Mouse (Mus musculus): Measurements from ENCODE around the gene Zc3h6. TPM values are rescaled to one million over a fixed set of nuclear protein-coding genes. Genes with fewer than 3 reads are reported as not detected.

Gene Zc3h6
- polyA plus RNA-seq, 1 experiment: 1.4 TPM

DNA sequence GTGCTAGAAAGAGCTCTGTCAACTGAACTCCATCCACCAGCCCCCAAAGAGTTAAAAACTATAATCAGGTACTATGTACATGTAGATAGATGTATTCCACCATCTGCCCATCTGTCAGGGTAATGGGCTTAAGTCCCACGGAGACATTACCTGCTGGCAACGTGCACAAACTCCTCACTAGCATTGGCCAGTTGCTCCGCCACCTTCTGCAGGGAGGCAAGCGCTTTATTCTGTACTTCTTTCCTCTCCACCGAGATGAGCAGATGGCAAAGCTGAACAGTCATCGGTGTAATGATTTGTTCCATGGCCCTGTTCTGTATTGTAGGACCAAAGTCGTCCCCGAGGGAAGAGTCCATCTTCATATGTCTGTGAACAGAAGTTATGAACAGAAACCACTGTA lies 80.6 kb downstream of the Zc3h6 start, which contains the start of gene Vinac1:
TSS of gene Vinac1 (minus strand) at position 362 of the 400 bp plus-strand sequence.
- TF ChIP-seq CTCF (IDR thresholded peaks at IDR 0.05; ENCODE audit: extremely low read depth, insufficient read depth, insufficient read length, insufficient replicate concordance): no peak
- no peak for TF ChIP-seq POLR2A (IDR thresholded peaks at IDR 0.05; ENCODE audit: low read depth, low read length)
- no peaks in the 10 kb centered on the region for H3K36me3 ChIP-seq (ENCODE audit: control insufficient read depth, insufficient read depth, low read length)
- H3K27ac ChIP-seq (ENCODE audit: insufficient read depth, low read length): no peak within 1 kb of the TSS
- H3K27me3 ChIP-seq (ENCODE audit: control insufficient read depth, insufficient read depth, low read length): no peaks in the 10 kb centered on the region
- H3K4me1 ChIP-seq (ENCODE audit: control insufficient read depth, insufficient read depth, insufficient read length): no peaks in the 10 kb centered on the region
- no peak for DNase-seq (ENCODE audit: low read depth in 1 of 2, low spot score in 2 of 2)
- WGBS: 86% methylated on average over 8 of the region's 8 CpGs
- H3K4me3 ChIP-seq (ENCODE audit: extremely low read depth, insufficient read depth, insufficient read length): no peak within 1 kb of the TSS

DNA sequence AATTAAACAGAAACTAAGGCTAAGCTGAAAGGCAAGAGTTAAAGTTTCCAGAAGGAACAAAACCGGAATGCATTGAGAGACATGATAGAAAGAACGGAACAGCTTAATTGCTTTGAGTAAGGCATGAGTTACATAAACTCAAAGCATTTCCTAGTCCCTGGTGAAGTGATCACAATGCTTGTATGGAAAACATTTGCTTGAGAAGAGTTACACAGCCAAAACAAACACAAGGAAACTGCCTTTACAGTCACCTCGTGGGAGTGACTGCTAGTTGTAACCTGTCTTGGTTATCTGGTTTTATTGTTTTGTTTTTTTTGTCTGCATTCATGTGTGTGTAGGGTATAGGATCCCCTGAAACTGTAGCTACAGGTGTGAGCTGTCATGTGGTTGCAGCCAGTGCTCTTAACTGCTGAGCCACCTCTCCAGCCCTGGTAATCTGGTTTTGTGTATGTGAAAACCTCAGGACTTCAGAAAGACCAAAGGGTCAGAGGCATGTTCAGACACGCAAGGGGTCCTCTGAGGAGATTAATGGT lies 85.3 kb downstream of the Zc3h6 start:
- TF ChIP-seq POLR2A (IDR thresholded peaks at IDR 0.05; ENCODE audit: low read depth, low read length): no peak
- no peak for TF ChIP-seq CTCF (IDR thresholded peaks at IDR 0.05; ENCODE audit: extremely low read depth, insufficient read depth, insufficient read length, insufficient replicate concordance)
- 72% methylated on average over 4 of the region's 4 CpGs for WGBS
- Histone ChIP-seq H3K27me3 (ENCODE audit: control insufficient read depth, insufficient read depth, low read length) (no peaks in the 10 kb centered on the region), H3K4me3 (ENCODE audit: extremely low read depth, insufficient read depth, insufficient read length) (no peak overlapping the region), H3K27ac (ENCODE audit: insufficient read depth, low read length) (no peak overlapping the region), H3K4me1 (ENCODE audit: control insufficient read depth, insufficient read depth, insufficient read length) (no peaks in the 10 kb centered on the region), H3K36me3 (ENCODE audit: control insufficient read depth, insufficient read depth, low read length) (no peaks in the 10 kb centered on the region)
- DNase-seq (ENCODE audit: low read depth in 1 of 2, low spot score in 2 of 2): no peak

GRCm38 (mm10) chr2:129055741-129056140 lies 88.5 kb downstream of the Zc3h6 start:
- WGBS: 88% methylated on average over 6 of the region's 6 CpGs
- no peaks in the 10 kb centered on the region for H3K27me3 ChIP-seq (ENCODE audit: control insufficient read depth, insufficient read depth, low read length)

GRCm38 (mm10) chr2:129056597-129056996 lies 89.4 kb downstream of the Zc3h6 start:
- no peaks in the 10 kb centered on the region for H3K36me3 ChIP-seq (ENCODE audit: control insufficient read depth, insufficient read depth, low read length)
- 65% methylated on average over 9 of the region's 9 CpGs for WGBS
- H3K27me3 ChIP-seq (ENCODE audit: control insufficient read depth, insufficient read depth, low read length): no peaks in the 10 kb centered on the region
- no peak for TF ChIP-seq POLR2A (IDR thresholded peaks at IDR 0.05; ENCODE audit: low read depth, low read length)
- TF ChIP-seq CTCF (IDR thresholded peaks at IDR 0.05; ENCODE audit: extremely low read depth, insufficient read depth, insufficient read length, insufficient replicate concordance): no peak
- peak in 1 of 2 experiments; percentile 20 for DNase-seq (ENCODE audit: low read depth in 1 of 2, low spot score in 2 of 2)
- H3K4me1 ChIP-seq (ENCODE audit: control insufficient read depth, insufficient read depth, insufficient read length): no peaks in the 10 kb centered on the region
- H3K27ac ChIP-seq (ENCODE audit: insufficient read depth, low read length): no peak overlapping the region
- no peak overlapping the region for H3K4me3 ChIP-seq (ENCODE audit: extremely low read depth, insufficient read depth, insufficient read length)

More at GRCm38 (mm10) chr2:129055741-129056140, 88.5 kb downstream of the Zc3h6 start:
- TF ChIP-seq POLR2A (IDR thresholded peaks at IDR 0.05; ENCODE audit: low read depth, low read length) (no peak), CTCF (IDR thresholded peaks at IDR 0.05; ENCODE audit: extremely low read depth, insufficient read depth, insufficient read length, insufficient replicate concordance) (no peak)
- DNase-seq (ENCODE audit: low read depth in 1 of 2, low spot score in 2 of 2): no peak
- H3K4me3 ChIP-seq (ENCODE audit: extremely low read depth, insufficient read depth, insufficient read length): no peak overlapping the region
- H3K36me3 ChIP-seq (ENCODE audit: control insufficient read depth, insufficient read depth, low read length): no peaks in the 10 kb centered on the region
- no peaks in the 10 kb centered on the region for H3K4me1 ChIP-seq (ENCODE audit: control insufficient read depth, insufficient read depth, insufficient read length)
- no peak overlapping the region for H3K27ac ChIP-seq (ENCODE audit: insufficient read depth, low read length)

DNA sequence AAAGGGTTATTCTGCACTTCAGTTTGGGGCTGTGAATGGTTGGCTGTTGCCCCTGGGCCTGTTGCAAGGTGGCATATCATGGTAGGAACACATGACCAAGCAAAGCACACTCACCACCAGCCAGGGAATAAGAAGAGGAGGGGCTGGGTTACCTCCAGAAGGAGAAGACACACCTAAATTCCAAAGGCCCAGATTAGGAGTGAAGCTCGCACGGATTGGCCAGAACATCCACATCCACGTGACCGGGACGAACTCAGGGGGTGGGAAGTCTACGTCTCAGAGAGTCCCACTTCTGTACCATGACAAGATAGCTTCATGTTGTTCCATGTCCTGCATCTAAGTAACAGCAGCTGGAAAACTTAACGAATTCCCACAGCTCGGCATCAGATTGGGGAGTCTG lies 90.1 kb downstream of the Zc3h6 start:
- Histone ChIP-seq H3K4me1 (ENCODE audit: control insufficient read depth, insufficient read depth, insufficient read length) (no peaks in the 10 kb centered on the region), H3K27me3 (ENCODE audit: control insufficient read depth, insufficient read depth, low read length) (no peaks in the 10 kb centered on the region), H3K36me3 (ENCODE audit: control insufficient read depth, insufficient read depth, low read length) (no peaks in the 10 kb centered on the region), H3K27ac (ENCODE audit: insufficient read depth, low read length) (no peak overlapping the region), H3K4me3 (ENCODE audit: extremely low read depth, insufficient read depth, insufficient read length) (no peak overlapping the region)
- WGBS: 96% methylated on average over 8 of the region's 8 CpGs
- no peak for TF ChIP-seq POLR2A (IDR thresholded peaks at IDR 0.05; ENCODE audit: low read depth, low read length)
- TF ChIP-seq CTCF (IDR thresholded peaks at IDR 0.05; ENCODE audit: extremely low read depth, insufficient read depth, insufficient read length, insufficient replicate concordance): no peak
- DNase-seq (ENCODE audit: low read depth in 1 of 2, low spot score in 2 of 2): no peak

- TF ChIP-seq POLR2A (IDR thresholded peaks at IDR 0.05; ENCODE audit: low read depth, low read length) (no peak), CTCF (IDR thresholded peaks at IDR 0.05; ENCODE audit: extremely low read depth, insufficient read depth, insufficient read length, insufficient replicate concordance) (no peak)
- no peak for DNase-seq (ENCODE audit: low read depth in 1 of 2, low spot score in 2 of 2)
- 79% methylated on average over 6 of the region's 6 CpGs for WGBS
- H3K27me3 ChIP-seq (ENCODE audit: control insufficient read depth, insufficient read depth, low read length): no peaks in the 10 kb centered on the region
- H3K4me1 ChIP-seq (ENCODE audit: control insufficient read depth, insufficient read depth, insufficient read length): no peaks in the 10 kb centered on the region
- no peak overlapping the region for H3K4me3 ChIP-seq (ENCODE audit: extremely low read depth, insufficient read depth, insufficient read length)
- H3K36me3 ChIP-seq (ENCODE audit: control insufficient read depth, insufficient read depth, low read length): no peaks in the 10 kb centered on the region
- no peak overlapping the region for H3K27ac ChIP-seq (ENCODE audit: insufficient read depth, low read length)
Measured at GRCm38 (mm10) chr2:129057920-129058361, 90.7 kb downstream of the Zc3h6 start.

DNA sequence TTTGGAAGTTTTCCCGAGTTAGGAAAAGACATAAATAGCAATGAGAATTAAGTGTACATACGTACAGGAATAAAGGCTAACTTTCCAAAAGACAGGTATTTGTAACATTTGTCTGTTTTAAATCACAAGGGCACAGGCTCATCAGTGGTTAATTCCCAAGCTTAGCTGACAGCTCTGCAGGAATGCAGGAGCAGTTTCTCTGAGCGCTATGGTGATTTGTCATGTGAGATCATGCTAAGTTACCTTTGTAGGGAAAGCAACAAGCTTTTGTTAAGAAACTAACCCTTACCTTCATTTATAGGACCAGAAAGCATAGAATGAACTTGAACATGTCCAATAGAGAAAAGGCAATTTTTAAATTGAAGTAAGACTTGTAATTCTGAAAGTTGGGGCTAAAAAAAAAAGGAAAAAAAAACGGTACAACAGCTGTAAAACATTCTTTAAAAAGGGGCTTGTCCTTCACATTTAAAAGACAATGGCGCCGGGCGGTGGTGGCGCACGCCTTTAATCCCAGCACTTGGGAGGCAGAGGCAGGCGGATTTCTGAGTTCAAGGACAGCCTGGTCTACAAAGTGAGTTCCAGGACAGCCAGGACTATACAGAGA lies 94.4 kb downstream of the Zc3h6 start:
- no peaks in the 10 kb centered on the region for H3K36me3 ChIP-seq (ENCODE audit: control insufficient read depth, insufficient read depth, low read length)
- H3K4me3 ChIP-seq (ENCODE audit: extremely low read depth, insufficient read depth, insufficient read length): no peak overlapping the region
- 86% methylated on average over 10 of the region's 10 CpGs for WGBS
- TF ChIP-seq CTCF (IDR thresholded peaks at IDR 0.05; ENCODE audit: extremely low read depth, insufficient read depth, insufficient read length, insufficient replicate concordance): no peak
- DNase-seq (ENCODE audit: low read depth in 1 of 2, low spot score in 2 of 2): no peak
- no peak overlapping the region for H3K27ac ChIP-seq (ENCODE audit: insufficient read depth, low read length)
- peaks cover 3% of the 10 kb centered on the region; the same call in 1 of the 2 replicates for H3K4me1 ChIP-seq (ENCODE audit: control insufficient read depth, insufficient read depth, insufficient read length)
- H3K27me3 ChIP-seq (ENCODE audit: control insufficient read depth, insufficient read depth, low read length): no peaks in the 10 kb centered on the region
